Mouse (Mus musculus): ENCODE measurements around the gene B4gat1.

Gene B4gat1

GRCm38 (mm10) chr19:5060365-5061330 is 22.0 kb downstream of the B4gat1 start:
- no peak for DNase-seq

GRCm38 (mm10) chr19:5062041-5062440 is 23.4 kb downstream of the B4gat1 start:
- DNase-seq: no peak

GRCm38 (mm10) chr19:5062446-5062845 is 23.8 kb downstream of the B4gat1 start:
- DNase-seq: no peak

GRCm38 (mm10) chr19:5065104-5065503 is 26.5 kb downstream of the B4gat1 start:
- DNase-seq: no peak

GRCm38 (mm10) chr19:5067040-5067799 is 28.6 kb downstream of the B4gat1 start:
- DNase-seq: no peak

- peak; percentile 40 for DNase-seq
These were observed 29.4 kb downstream of the B4gat1 start, which contains the start of gene Cd248 for GRCm38 (mm10) chr19:5067867-5068569. Gene Cd248 (plus strand): TSS chr19:5068078.

GRCm38 (mm10) chr19:5068570-5069234 is 30.1 kb downstream of the B4gat1 start:
- DNase-seq: no peak

- no peak for DNase-seq
These were observed 30.9 kb downstream of the B4gat1 start for GRCm38 (mm10) chr19:5069486-5069885.

- no peak for DNase-seq
These were observed 31.4 kb downstream of the B4gat1 start for GRCm38 (mm10) chr19:5069978-5070377.

GRCm38 (mm10) chr19:5071077-5071476 is 32.5 kb downstream of the B4gat1 start:
- no peak for DNase-seq

GRCm38 (mm10) chr19:5071545-5072369 is 33.1 kb downstream of the B4gat1 start:
- peak; percentile 79 for DNase-seq

GRCm38 (mm10) chr19:5072389-5073019 is 33.9 kb downstream of the B4gat1 start:
- peak; percentile 42 for DNase-seq

- peak; percentile 59 for DNase-seq
These were observed 34.4 kb downstream of the B4gat1 start for GRCm38 (mm10) chr19:5073028-5073427.

GRCm38 (mm10) chr19:5073518-5073917 is 34.9 kb downstream of the B4gat1 start:
- DNase-seq: no peak

GRCm38 (mm10) chr19:5079279-5079678 is 40.7 kb downstream of the B4gat1 start:
- no peak for DNase-seq

- no peak for DNase-seq
These were observed 43.4 kb downstream of the B4gat1 start for GRCm38 (mm10) chr19:5082005-5082404.

GRCm38 (mm10) chr19:5082596-5082995 is 44.0 kb downstream of the B4gat1 start:
- DNase-seq: no peak

GRCm38 (mm10) chr19:5083961-5084833 is 45.6 kb downstream of the B4gat1 start:
- DNase-seq: no peak

GRCm38 (mm10) chr19:5084834-5085144 is 46.2 kb downstream of the B4gat1 start:
- DNase-seq: no peak

Data from kidney, adult 9 months (tissue).